Mouse (Mus musculus) megakaryocyte, embryonic 14.5 days (primary cell): Measurements from ENCODE around the gene Zfand6. TPM values are rescaled to one million over a fixed set of nuclear protein-coding genes. Genes with fewer than 3 reads are reported as not detected.

Experiments
- H3K27me3 ChIP-seq: replicated peaks from 2 replicates; pipeline ENCODE3; 2012; ENCODE audit warnings: inconsistent platforms
- H3K36me3 ChIP-seq: replicated peaks from 2 replicates; pipeline ENCODE3; 2012; ENCODE audit warnings: low read length, inconsistent platforms, mixed read lengths
- H3K4me1 ChIP-seq: 2 replicates; pipeline ENCODE4 v1.6.1; 2012; ENCODE audit warnings: inconsistent platforms
- H3K4me3 ChIP-seq: replicated peaks from 2 replicates; pipeline ENCODE3; 2012; ENCODE audit warnings: moderate library complexity, mild to moderate bottlenecking, inconsistent platforms
- H3K9me3 ChIP-seq: 2 replicates; pipeline ENCODE4 v1.6.1; 2012; ENCODE audit warnings: inconsistent platforms
- FLI1 ChIP-seq: IDR thresholded peaks from 2 replicates; pipeline ENCODE4 v1.6.1; 2012; ENCODE audit warnings: low read length, inconsistent platforms, mixed read lengths
- GATA1 ChIP-seq: IDR thresholded peaks from 3 replicates; pipeline ENCODE4 v1.6.1; 2012; ENCODE audit warnings: mixed read lengths, low read length, inconsistent platforms, borderline replicate concordance
- polyA plus RNA-seq: library from polyadenylated mRNA; stranded (reverse); fragments of >175 nt; gene quantifications from 2 replicates; pipeline ENCODE4 v1.2.3, GENCODE M21; 2012; ENCODE audit warnings: low replicate concordance; ENCODE audit not compliant: insufficient read depth

Gene Zfand6
- polyA plus RNA-seq, 1 experiment, result 9.0 TPM

GRCm38 (mm10) chr7:84620956-84621355 is 68.8 kb downstream of the Zfand6 start:
- TF ChIP-seq GATA1 (no peak), FLI1 (no peak)
- no peaks in the 10 kb centered on the region for H3K27me3 ChIP-seq
- H3K9me3 ChIP-seq, result peaks cover 3% of the 10 kb centered on the region; the same call in 1 of the 2 replicates
- no peaks in the 10 kb centered on the region; the same call in 1 of the 2 replicates for H3K4me1 ChIP-seq
- H3K4me3 ChIP-seq, result no peak overlapping the region
- H3K36me3 ChIP-seq, result peaks cover 85% of the 10 kb centered on the region

GRCm38 (mm10) chr7:84618951-84619350 is 70.8 kb downstream of the Zfand6 start:
- peaks cover 87% of the 10 kb centered on the region for H3K36me3 ChIP-seq
- no peaks in the 10 kb centered on the region for H3K27me3 ChIP-seq
- no peaks in the 10 kb centered on the region; the same call in 1 of the 2 replicates for H3K4me1 ChIP-seq
- H3K4me3 ChIP-seq, result no peak overlapping the region
- TF ChIP-seq GATA1, result no peak
- TF ChIP-seq FLI1, result no peak
- H3K9me3 ChIP-seq, result no peaks in the 10 kb centered on the region

DNA sequence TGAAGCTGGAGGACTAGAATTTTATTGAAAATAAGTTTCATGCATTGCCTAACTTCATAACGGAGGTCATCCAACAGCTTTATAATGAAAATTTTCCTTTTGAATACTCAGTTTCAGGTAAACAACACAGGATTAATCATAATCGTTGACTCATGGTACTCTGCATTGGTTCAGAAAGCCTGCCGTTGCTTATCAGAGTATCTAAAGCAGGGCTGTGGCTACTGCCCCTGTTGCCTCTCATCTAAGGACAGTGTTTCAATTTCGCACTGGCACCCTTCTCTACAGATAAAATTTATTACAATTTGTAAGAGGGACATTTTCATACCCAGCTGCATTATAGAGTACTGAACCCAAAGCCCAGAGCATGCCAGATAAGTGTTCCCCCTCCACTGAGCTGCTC is 77.3 kb downstream of the Zfand6 start:
- no peaks in the 10 kb centered on the region for H3K9me3 ChIP-seq
- TF ChIP-seq GATA1, result no peak
- no peak for TF ChIP-seq FLI1

DNA sequence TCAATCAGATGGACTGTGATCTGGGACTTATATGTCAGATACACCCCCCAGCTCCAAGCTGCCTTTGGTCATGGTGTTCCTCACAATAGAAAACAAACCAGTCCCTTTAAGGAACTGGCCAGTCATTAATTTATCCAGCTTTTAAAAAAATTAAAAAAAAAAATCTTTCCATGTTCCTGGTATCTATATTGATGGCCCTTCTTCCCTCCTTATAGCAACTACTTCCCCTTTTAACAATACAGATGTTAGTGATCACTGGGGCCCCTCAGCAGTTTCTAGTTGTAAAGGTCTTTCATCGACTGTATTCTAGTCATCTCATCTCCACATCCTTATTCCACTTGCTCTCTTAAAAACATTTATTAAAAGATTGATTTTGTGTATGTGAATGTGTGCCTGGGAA is 78.2 kb downstream of the Zfand6 start:
- no peak overlapping the region for H3K4me3 ChIP-seq
- peaks cover 15% of the 10 kb centered on the region for H3K4me1 ChIP-seq
- peaks cover 23% of the 10 kb centered on the region for H3K36me3 ChIP-seq
- H3K27me3 ChIP-seq, result no peaks in the 10 kb centered on the region
- no peaks in the 10 kb centered on the region for H3K9me3 ChIP-seq
- TF ChIP-seq GATA1 (no peak), FLI1 (no peak)

More for the DNA sequence above, 77.3 kb downstream of the Zfand6 start:
- Histone ChIP-seq H3K4me3 (peak overlapping the region; percentile 17), H3K27me3 (no peaks in the 10 kb centered on the region), H3K36me3 (peaks cover 32% of the 10 kb centered on the region), H3K4me1 (peaks cover 15% of the 10 kb centered on the region)

DNA sequence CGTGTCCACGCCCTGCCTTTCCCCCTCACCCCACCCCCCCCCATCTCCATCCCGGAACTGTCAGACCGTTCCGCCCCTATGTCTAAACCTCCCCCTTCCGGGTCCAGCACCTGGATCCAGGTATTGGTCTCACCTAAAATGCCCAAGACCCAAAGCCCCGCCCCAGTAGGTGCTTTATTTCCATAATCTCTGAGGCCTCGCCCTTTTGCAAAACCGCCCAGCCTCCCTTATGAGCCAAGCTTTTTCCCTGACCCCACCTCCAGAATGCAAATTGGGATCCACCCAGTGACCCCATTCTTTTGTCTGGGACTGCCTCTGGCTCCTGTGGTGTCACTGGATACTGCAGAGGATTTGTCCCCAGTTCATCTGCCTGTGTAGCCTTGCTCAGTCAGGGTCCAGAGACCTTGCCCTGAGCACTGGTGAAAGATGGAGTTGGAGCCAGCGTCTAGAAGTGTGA is 83.4 kb downstream of the Zfand6 start, which contains the start of gene Fah:
Gene Fah (minus strand): TSS at position 430 of the 457 bp plus-strand sequence.
- Histone ChIP-seq H3K4me3 (peak within 1 kb of the TSS; percentile 89), H3K9me3 (no peaks in the 10 kb centered on the region), H3K36me3 (no peaks in the 10 kb centered on the region), H3K27me3 (no peaks in the 10 kb centered on the region), H3K4me1 (peaks cover 20% of the 10 kb centered on the region)
- no peak for TF ChIP-seq GATA1

- peak overlapping the region; percentile 89 for H3K4me3 ChIP-seq
- TF ChIP-seq GATA1 (no peak), FLI1 (no peak)
- H3K4me1 ChIP-seq, result peaks cover 20% of the 10 kb centered on the region
- no peaks in the 10 kb centered on the region for H3K36me3 ChIP-seq
- H3K9me3 ChIP-seq, result no peaks in the 10 kb centered on the region
- no peaks in the 10 kb centered on the region for H3K27me3 ChIP-seq
Observed at GRCm38 (mm10) chr7:84605704-84606292, 84.0 kb downstream of the Zfand6 start.

GRCm38 (mm10) chr7:84605033-84605687 is 84.6 kb downstream of the Zfand6 start:
- peak overlapping the region; percentile 89 for H3K4me3 ChIP-seq
- H3K9me3 ChIP-seq, result no peaks in the 10 kb centered on the region
- no peaks in the 10 kb centered on the region for H3K27me3 ChIP-seq
- H3K36me3 ChIP-seq, result peaks cover 2% of the 10 kb centered on the region
- no peak for TF ChIP-seq FLI1
- TF ChIP-seq GATA1, result no peak
- peaks cover 20% of the 10 kb centered on the region for H3K4me1 ChIP-seq

- Histone ChIP-seq H3K9me3 (no peaks in the 10 kb centered on the region), H3K4me3 (peak overlapping the region; percentile 60), H3K36me3 (peaks cover 2% of the 10 kb centered on the region), H3K4me1 (peaks cover 20% of the 10 kb centered on the region), H3K27me3 (no peaks in the 10 kb centered on the region)
- TF ChIP-seq FLI1 (no peak), GATA1 (no peak)
Observed at GRCm38 (mm10) chr7:84604501-84604900, 85.3 kb downstream of the Zfand6 start.

- no peaks in the 10 kb centered on the region for H3K9me3 ChIP-seq
- H3K4me3 ChIP-seq, result no peak overlapping the region
- H3K4me1 ChIP-seq, result peaks cover 20% of the 10 kb centered on the region
- TF ChIP-seq FLI1 (no peak), GATA1 (no peak)
- H3K36me3 ChIP-seq, result peaks cover 2% of the 10 kb centered on the region
- H3K27me3 ChIP-seq, result no peaks in the 10 kb centered on the region
Observed at GRCm38 (mm10) chr7:84601331-84601730, 88.4 kb downstream of the Zfand6 start.

DNA sequence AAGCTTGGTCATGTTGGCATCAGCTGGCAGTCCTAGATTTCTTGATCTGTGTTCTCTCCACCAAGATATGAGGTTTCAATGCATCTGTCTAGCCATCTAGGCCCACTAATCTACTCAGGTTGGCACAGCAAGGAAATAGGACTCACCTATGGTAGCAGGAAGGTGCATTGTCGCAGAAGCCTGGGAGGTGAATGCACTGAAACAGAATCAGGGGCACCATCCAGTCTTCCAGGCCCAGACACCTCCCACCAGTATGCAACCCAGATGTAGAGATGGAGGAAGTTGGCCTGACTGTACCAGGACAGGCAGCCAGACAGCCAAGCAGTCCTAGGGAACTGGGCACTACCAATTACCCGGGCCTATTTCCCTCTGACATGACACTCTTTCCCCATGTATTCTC is 89.1 kb downstream of the Zfand6 start:
- no peaks in the 10 kb centered on the region for H3K9me3 ChIP-seq
- no peak overlapping the region for H3K4me3 ChIP-seq
- peaks cover 15% of the 10 kb centered on the region for H3K4me1 ChIP-seq
- H3K27me3 ChIP-seq, result no peaks in the 10 kb centered on the region
- peaks cover 2% of the 10 kb centered on the region for H3K36me3 ChIP-seq
- TF ChIP-seq FLI1, result no peak
- TF ChIP-seq GATA1, result no peak
